Mouse (Mus musculus) erythroblast, embryonic 14.5 days (primary cell): ENCODE measurements around the gene Wfdc1.

Experiments used
- GATA1 ChIP-seq: IDR thresholded peaks from 2 replicates; pipeline ENCODE4 v1.6.1; 2012; ENCODE audit warnings: low read length, inconsistent platforms, mixed read lengths
- TAL1 ChIP-seq: IDR thresholded peaks from 3 replicates; pipeline ENCODE4 v1.6.1; 2012; ENCODE audit warnings: low read length, inconsistent platforms, mixed read lengths

GRCm38 (mm10) chr8:119618887-119619286, 47.3 kb upstream of the Wfdc1 start:
- TF ChIP-seq TAL1 (no peak), GATA1 (no peak)
